27 mouse cellular contexts compared by ENCODE assay signal in genomic region chr6:101297563-101298520, GRCm38 (mm10).
A peak's percentile ranks its signal among the peaks of the same experiment; 100 is the strongest.
DNase-seq lines count a peak whose midpoint lies in the region; ATAC-seq and TF ChIP-seq lines count a peak whose summit lies in the region.
"Had no signal": no experiment of that assay in that cellular context is flagged by ENCODE, and none has a peak within 500 bp of the region (broad histone marks: within the 10 kb centered on the region; RNA-seq: fewer than 3 reads in every experiment).

No protein-coding gene starts in this region.

- TF ChIP-seq POLR2A in myocyte (IDR thresholded peaks at IDR 0.05; ENCODE audit: insufficient read length, low read depth): no peak

- no peaks in the 10 kb centered on the region for H3K27me3 ChIP-seq in heart, embryonic 11.5 days (ENCODE audit: control insufficient read depth, insufficient read depth, low read length)
- no peaks in the 10 kb centered on the region for H3K27me3 ChIP-seq in embryonic facial prominence, embryonic 11.5 days (ENCODE audit: control insufficient read depth, insufficient read depth, low read length)
- no peaks in the 10 kb centered on the region for H3K27me3 ChIP-seq in myocyte (ENCODE audit: control insufficient read depth, insufficient read depth, insufficient read length)
- H3K27me3 ChIP-seq: embryonic facial prominence, embryonic 15.5 days; forebrain, embryonic 15.5 days; heart, embryonic 13.5 days; hindbrain, embryonic 12.5 days; hindbrain, embryonic 15.5 days had no signal

- H3K79me2 ChIP-seq in myocyte (ENCODE audit: control insufficient read depth, insufficient read depth): peaks cover 7% of the 10 kb centered on the region

- WGBS in heart, embryonic 11.5 days (ENCODE audit: insufficient replicate concordance): 69% methylated on average over 15 of the region's 15 CpGs
- 84% methylated on average over 15 of the region's 15 CpGs for WGBS in embryonic facial prominence, embryonic 11.5 days

- H3K9ac ChIP-seq in heart, embryonic 11.5 days (ENCODE audit: low read depth, low read length): no peak overlapping the region
- no peak overlapping the region for H3K9ac ChIP-seq in embryonic facial prominence, embryonic 11.5 days (replicated peaks; ENCODE audit: low read length)
- H3K9ac ChIP-seq: embryonic facial prominence, embryonic 15.5 days; forebrain, embryonic 12.5 days; forebrain, embryonic 15.5 days; heart, embryonic 13.5 days; hindbrain, embryonic 12.5 days; hindbrain, embryonic 15.5 days had no signal

- H3K4me2 ChIP-seq in heart, embryonic 11.5 days: no peak overlapping the region
- H3K4me2 ChIP-seq in embryonic facial prominence, embryonic 11.5 days (ENCODE audit: low read depth, low read length): no peak overlapping the region
- H3K4me2 ChIP-seq in myocyte (ENCODE audit: low read depth): peak overlapping the region; percentile 57
- H3K4me2 ChIP-seq: embryonic facial prominence, embryonic 15.5 days; forebrain, embryonic 12.5 days; forebrain, embryonic 15.5 days; heart, embryonic 13.5 days; hindbrain, embryonic 12.5 days; hindbrain, embryonic 15.5 days had no signal

- H3K36me3 ChIP-seq in heart, embryonic 11.5 days (ENCODE audit: control insufficient read depth, insufficient read depth, low read length): no peaks in the 10 kb centered on the region
- no peaks in the 10 kb centered on the region for H3K36me3 ChIP-seq in embryonic facial prominence, embryonic 11.5 days (replicated peaks; ENCODE audit: control insufficient read depth, insufficient read depth, low read depth, low read length)
- no peaks in the 10 kb centered on the region for H3K36me3 ChIP-seq in myocyte (ENCODE audit: control insufficient read depth, insufficient read depth)
- H3K36me3 ChIP-seq: embryonic facial prominence, embryonic 15.5 days; forebrain, embryonic 12.5 days; forebrain, embryonic 15.5 days; hindbrain, embryonic 12.5 days; hindbrain, embryonic 15.5 days had no signal

- peak overlapping the region; percentile 35; the same call in 1 of the 2 replicates for H3K27ac ChIP-seq in heart, embryonic 11.5 days (ENCODE audit: low read depth, low read length)
- 0 out of 2 replicates have a peak overlapping the region, but pooled peaks have one; percentile 22 for H3K27ac ChIP-seq in embryonic facial prominence, embryonic 11.5 days (replicated peaks; ENCODE audit: low read depth, low read length)
- H3K27ac ChIP-seq: forebrain, embryonic 12.5 days; forebrain, embryonic 15.5 days; heart, embryonic 13.5 days; hindbrain, embryonic 12.5 days; hindbrain, embryonic 15.5 days had no signal

- H3K4me1 ChIP-seq in heart, embryonic 11.5 days (ENCODE audit: control insufficient read depth, insufficient read depth, low read length): peaks cover 9% of the 10 kb centered on the region
- H3K4me1 ChIP-seq in embryonic facial prominence, embryonic 11.5 days (ENCODE audit: control insufficient read depth, insufficient read depth, low read length): peaks cover 7% of the 10 kb centered on the region; the same call in 1 of the 2 replicates
- H3K4me1 ChIP-seq: forebrain, embryonic 15.5 days; hindbrain, embryonic 15.5 days had no signal

- ATAC-seq in heart, embryonic 11.5 days (replicated peaks; ENCODE audit: insufficient number of reproducible peaks, low FRiP score, low TSS enrichment): no peak
- ATAC-seq in embryonic facial prominence, embryonic 11.5 days (replicated peaks; ENCODE audit: insufficient number of reproducible peaks, low FRiP score, low TSS enrichment, low read depth): no peak
- ATAC-seq: activated CD4-positive, CD25-positive, alpha-beta regulatory T cell, adult 4 months; forebrain, embryonic 15.5 days; intestine, postnatal 0 days had no signal

- no peak for DNase-seq in heart, adult 8-10 months (ENCODE audit: low spot score)
- peak; percentile 47 for DNase-seq in NIH3T3 (ENCODE audit: low read depth)
- DNase-seq in embryonic facial prominence, embryonic 11.5 days (ENCODE audit: low spot score): no peak
- DNase-seq in ovary, postnatal 14 days (ENCODE audit: low spot score): no peak
- DNase-seq in neural tube, embryonic 10.5 days (ENCODE audit: extremely low spot score, low spot score): no peak
- no peak for DNase-seq in right cerebral cortex, postnatal 36 days (ENCODE audit: low spot score in 2 of 2)
- DNase-seq: adrenal gland, postnatal 10 days; adrenal gland, postnatal 36 days; B cell, adult 2 months; cerebellum, adult 18-20 months; cerebellum, adult 9-10 months; cerebellum, postnatal 14 days; gastrocnemius, postnatal 10 days; gastrocnemius, postnatal 36 days; heart, postnatal 14 days; kidney, adult 2 months had no signal

- no peak overlapping the region for H3K4me3 ChIP-seq in heart, embryonic 11.5 days (ENCODE audit: low read depth, low read length)
- no peak overlapping the region for H3K4me3 ChIP-seq in embryonic facial prominence, embryonic 11.5 days (ENCODE audit: low read depth, low read length)
- no peak overlapping the region for H3K4me3 ChIP-seq in myocyte
- H3K4me3 ChIP-seq: embryonic facial prominence, embryonic 15.5 days; erythroblast, embryonic 14.5 days; forebrain, embryonic 12.5 days; forebrain, embryonic 15.5 days; heart, embryonic 13.5 days; hindbrain, embryonic 12.5 days; hindbrain, embryonic 15.5 days had no signal

- H3K9me3 ChIP-seq in heart, embryonic 11.5 days (replicated peaks; ENCODE audit: control insufficient read depth, low read length): no peaks in the 10 kb centered on the region
- no peaks in the 10 kb centered on the region for H3K9me3 ChIP-seq in embryonic facial prominence, embryonic 11.5 days (replicated peaks; ENCODE audit: control insufficient read depth, low read length)
- H3K9me3 ChIP-seq: embryonic facial prominence, embryonic 15.5 days; forebrain, embryonic 12.5 days; forebrain, embryonic 15.5 days; heart, embryonic 13.5 days; hindbrain, embryonic 12.5 days; hindbrain, embryonic 15.5 days had no signal

- H3ac ChIP-seq in myocyte (ENCODE audit: control insufficient read depth, insufficient read length): no peak overlapping the region

TF ChIP-seq in myocyte, 11 proteins besides CTCF, POLR2A, EP300 and RAD21:
- TF ChIP-seq CEBPB (IDR thresholded peaks at IDR 0.05; ENCODE audit: insufficient read depth, poor library complexity, severe bottlenecking) (0 out of 2 replicates have a peak, but pooled peaks have one; percentile 15), POLR2AphosphoS2 (IDR thresholded peaks at IDR 0.05; ENCODE audit: insufficient read length, low read depth) (no peak)
